Mouse (Mus musculus) lung, postnatal 0 days (tissue): ENCODE data around the gene Gpn2. TPM values are rescaled to one million over a fixed set of nuclear protein-coding genes. Genes with fewer than 3 reads are reported as not detected.

Experiments
- ATAC-seq: fragments of 200-750 bp; cut with Nextera tagmentation; 2 replicates; pipeline ENCODE4 v1.8.0; 2017; ENCODE audit warnings: moderate library complexity
- DNase-seq: peaks from one replicate; pipeline ENCODE4 v3.0.0-alpha.2; 2016; ENCODE audit warnings: low spot score
- H3K27ac ChIP-seq: fragments of 300-500 bp; sonication (generic); 2 replicates; pipeline ENCODE4 v1.5.1; 2014; ENCODE audit warnings: antibody characterized with exemption, mild to moderate bottlenecking, low read length, mixed read lengths
- H3K27me3 ChIP-seq: fragments of 300-500 bp; sonication (generic); replicated peaks from 2 replicates; pipeline ENCODE4 v1.6.1; 2014; ENCODE audit warnings: low read length, mixed read lengths; ENCODE audit not compliant: insufficient read depth
- H3K36me3 ChIP-seq: fragments of 300-500 bp; sonication (generic); 2 replicates; pipeline ENCODE4 v1.6.1; 2014; ENCODE audit warnings: low read length, mixed read lengths; ENCODE audit not compliant: insufficient read depth
- H3K4me1 ChIP-seq: fragments of 300-500 bp; sonication (generic); 2 replicates; pipeline ENCODE4 v1.6.1; 2014; ENCODE audit warnings: antibody characterized with exemption, low read depth, low read length, mixed read lengths; ENCODE audit not compliant: insufficient read depth
- H3K4me2 ChIP-seq: fragments of 300-500 bp; sonication (generic); replicated peaks from 2 replicates; pipeline ENCODE4 v1.6.1; 2014; ENCODE audit warnings: low read depth, mild to moderate bottlenecking, low read length, moderate library complexity, mixed read lengths
- H3K4me3 ChIP-seq: fragments of 300-500 bp; sonication (generic); 2 replicates; pipeline ENCODE4 v1.5.1; 2014; ENCODE audit warnings: low read depth, low read length
- H3K9ac ChIP-seq: fragments of 300-500 bp; sonication (generic); replicated peaks from 2 replicates; pipeline ENCODE4 v1.6.1; 2014; ENCODE audit warnings: low read depth, mild to moderate bottlenecking
- H3K9me3 ChIP-seq: fragments of 300-500 bp; sonication (generic); 2 replicates; pipeline ENCODE4 v1.6.1; 2016; ENCODE audit warnings: low read length, mixed read lengths
- CTCF ChIP-seq: IDR thresholded peaks from 2 replicates; pipeline ENCODE4 v1.5.1; 2016; ENCODE audit warnings: antibody characterized with exemption, mild to moderate bottlenecking
- EP300 ChIP-seq: IDR thresholded peaks from 2 replicates; pipeline ENCODE4 v1.6.1; 2016; ENCODE audit warnings: antibody characterized with exemption, mild to moderate bottlenecking, control low read depth
- WGBS: fragments of 180-500 bp; shearing (Covaris S2); extraction: QIAGEN DNeasy Blood & Tissue Kit; methylation state at CpG from one replicate; pipeline ENCODE4 v1.1.7; 2014; 5-methylcytosine and 5-hydroxymethylcytosine counted together
- polyA plus RNA-seq: library from polyadenylated mRNA; unstranded; fragments of >200 nt; fragmentation: Nextera tagmentation; extraction: Ambion mirVana; gene quantifications from 2 replicates; pipeline ENCODE4 v1.2.1, GENCODE M21; 2015

The Gpn2 gene
- polyA plus RNA-seq, 1 experiment from 2014 or later, result 17.6 TPM

- 60% methylated on average over 6 of the region's 6 CpGs for WGBS
- Histone ChIP-seq H3K4me3 (peak overlapping the region; percentile 80), H3K9ac (peak overlapping the region; percentile 80), H3K27ac (peak overlapping the region; percentile 67), H3K4me1 (no peaks in the 10 kb centered on the region; the same call in 1 of the 2 replicates), H3K9me3 (no peaks in the 10 kb centered on the region), H3K4me2 (peak overlapping the region; percentile 100), H3K27me3 (no peaks in the 10 kb centered on the region), H3K36me3 (peaks cover 20% of the 10 kb centered on the region; the same call in 1 of the 2 replicates)
- ATAC-seq (peak; percentile 20; the same call in 1 of the 2 replicates), DNase-seq (no peak)
- no peak for TF ChIP-seq EP300
- TF ChIP-seq CTCF, result no peak
Measured at GRCm38 (mm10) chr4:133583690-133584058, 488 bp upstream of the Gpn2 start.

GRCm38 (mm10) chr4:133592570-133592969, 8.4 kb downstream of the Gpn2 start:
- no peak overlapping the region for H3K9ac ChIP-seq
- ATAC-seq, result peak; percentile 67

GRCm38 (mm10) chr4:133595538-133595937, 11.4 kb downstream of the Gpn2 start:
- TF ChIP-seq EP300, result no peak
- no peak for TF ChIP-seq CTCF
- Histone ChIP-seq H3K36me3 (no peaks in the 10 kb centered on the region), H3K9me3 (no peaks in the 10 kb centered on the region), H3K27me3 (no peaks in the 10 kb centered on the region), H3K4me2 (no peak overlapping the region), H3K9ac (no peak overlapping the region), H3K4me1 (peaks cover 5% of the 10 kb centered on the region; the same call in 1 of the 2 replicates), H3K27ac (no peak overlapping the region), H3K4me3 (no peak overlapping the region)
- DNase-seq (no peak), ATAC-seq (no peak)
- 63% methylated on average over 7 of the region's 7 CpGs for WGBS

More at GRCm38 (mm10) chr4:133592570-133592969, 8.4 kb downstream of the Gpn2 start:
- H3K27me3 ChIP-seq, result no peaks in the 10 kb centered on the region
- no peak overlapping the region for H3K4me3 ChIP-seq
- H3K27ac ChIP-seq, result no peak overlapping the region
- TF ChIP-seq EP300 (no peak), CTCF (peak; percentile 94)
- peak; percentile 80 for DNase-seq
- no peaks in the 10 kb centered on the region for H3K4me1 ChIP-seq
- peaks cover 9% of the 10 kb centered on the region; the same call in 1 of the 2 replicates for H3K36me3 ChIP-seq
- H3K4me2 ChIP-seq, result no peak overlapping the region
- no peaks in the 10 kb centered on the region for H3K9me3 ChIP-seq
- WGBS, result 23% methylated on average over 7 of the region's 7 CpGs

DNA sequence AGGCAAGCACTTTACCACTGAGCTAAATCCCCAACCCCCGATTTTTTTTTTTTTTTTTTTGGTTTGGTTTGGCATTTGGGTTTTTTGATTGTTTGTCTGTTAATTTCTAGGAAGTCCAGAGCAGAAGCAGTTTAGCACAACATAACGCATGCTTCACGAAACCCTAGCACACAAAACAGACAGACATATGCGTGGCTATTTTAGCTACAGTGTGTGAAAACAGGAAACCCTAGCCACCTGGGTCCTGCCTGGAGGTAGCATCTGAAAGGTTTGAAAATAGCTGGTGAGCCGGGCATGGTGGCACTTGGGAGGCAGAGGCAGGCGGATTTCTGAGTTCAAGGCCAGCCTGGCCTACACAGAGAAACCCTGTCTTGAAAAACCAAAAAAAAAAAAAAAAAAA, 11.9 kb downstream of the Gpn2 start:
- Histone ChIP-seq H3K27ac (no peak overlapping the region), H3K9ac (no peak overlapping the region), H3K4me2 (no peak overlapping the region), H3K27me3 (no peaks in the 10 kb centered on the region), H3K9me3 (no peaks in the 10 kb centered on the region), H3K4me1 (peaks cover 5% of the 10 kb centered on the region; the same call in 1 of the 2 replicates), H3K36me3 (no peaks in the 10 kb centered on the region), H3K4me3 (no peak overlapping the region)
- TF ChIP-seq CTCF (no peak), EP300 (no peak)
- DNase-seq (no peak), ATAC-seq (no peak)
- WGBS, result 73% methylated on average over 6 of the region's 6 CpGs

DNA sequence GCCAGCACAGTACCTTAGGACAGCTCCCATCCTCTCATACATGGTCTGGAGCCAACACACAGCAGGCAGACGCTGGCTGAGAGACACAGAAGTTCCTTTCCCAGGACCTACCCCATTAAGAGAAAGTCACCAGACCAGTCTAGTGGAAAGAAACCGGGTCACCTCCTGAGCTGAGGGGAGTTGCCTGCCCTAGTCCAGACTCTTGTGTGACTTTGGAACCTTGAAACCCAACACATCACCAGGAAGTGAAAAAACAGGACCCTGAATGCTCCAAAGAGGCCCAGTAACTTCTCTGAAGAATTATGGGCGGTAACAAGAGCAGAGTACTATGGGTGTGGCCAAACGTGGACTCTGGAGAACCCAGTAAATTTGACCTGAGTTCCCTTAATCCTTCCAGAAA, 14.5 kb downstream of the Gpn2 start:
- DNase-seq (peak; percentile 77), ATAC-seq (no peak)
- Histone ChIP-seq H3K4me3 (no peak overlapping the region), H3K27ac (peak overlapping the region; percentile 84), H3K27me3 (no peaks in the 10 kb centered on the region), H3K9ac (no peak overlapping the region), H3K4me2 (0 out of 2 replicates have a peak overlapping the region, but pooled peaks have one; percentile 67), H3K4me1 (peaks cover 5% of the 10 kb centered on the region; the same call in 1 of the 2 replicates), H3K9me3 (no peaks in the 10 kb centered on the region), H3K36me3 (0 out of 2 replicates have a peak, but pooled peaks cover under 1% of the 10 kb centered on the region)
- TF ChIP-seq CTCF, result no peak
- TF ChIP-seq EP300, result no peak
- 31% methylated on average over 4 of the region's 4 CpGs for WGBS

DNA sequence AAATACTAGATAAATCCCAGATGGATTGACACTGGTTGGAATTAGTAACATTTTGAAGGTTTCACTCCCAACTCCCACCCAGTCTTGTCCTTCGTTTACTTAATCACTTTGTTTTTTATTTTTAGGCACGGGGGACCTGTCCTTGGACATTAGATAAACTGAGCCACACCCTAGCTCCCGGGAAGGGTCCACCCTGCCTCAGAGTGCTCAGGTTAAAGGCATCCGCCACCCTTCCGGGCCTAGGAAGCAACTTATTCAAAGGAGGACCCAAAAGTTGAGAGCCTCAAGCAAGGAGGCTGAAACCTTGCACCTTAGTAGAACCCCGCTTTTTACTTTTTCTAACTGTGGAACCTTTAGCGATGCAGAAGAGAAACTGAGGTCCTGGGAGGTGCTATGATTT, 15.0 kb downstream of the Gpn2 start:
- WGBS, result 13% methylated on average over 7 of the region's 7 CpGs
- Histone ChIP-seq H3K27ac (peak overlapping the region; percentile 84), H3K27me3 (no peaks in the 10 kb centered on the region), H3K4me1 (peaks cover 8% of the 10 kb centered on the region), H3K4me2 (peak overlapping the region; percentile 67), H3K9me3 (no peaks in the 10 kb centered on the region), H3K36me3 (peaks cover 4% of the 10 kb centered on the region; the same call in 1 of the 2 replicates), H3K9ac (no peak overlapping the region; the same call in 1 of the 2 replicates), H3K4me3 (peak overlapping the region; percentile 43)
- TF ChIP-seq EP300 (no peak), CTCF (no peak)
- DNase-seq (no peak), ATAC-seq (no peak)
